Mouse (Mus musculus) granulocyte monocyte progenitor cell, adult 5-6 weeks (primary cell): Measurements from ENCODE around the gene Tbc1d20. TPM values are rescaled to one million over a fixed set of nuclear protein-coding genes. Genes with fewer than 3 reads are reported as not detected.
A peak's percentile ranks its signal among the peaks of the same experiment; 100 is the strongest.

ENCODE experiments used
- ATAC-seq: replicated peaks from 2 replicates; pipeline ENCODE4 v1.8.0; 2016; ENCODE audit warnings: mild to moderate bottlenecking, moderate TSS enrichment, inconsistent platforms; ENCODE audit not compliant: poor library complexity, severe bottlenecking
- total RNA-seq, 2 experiments: library from RNA; stranded (forward) in 1 of 2; stranded (reverse) in 1 of 2; fragments of 200-712, 200-1000 nt in 1 of 2; fragments of >200 nt in 1 of 2; fragmentation: Nextera tagmentation in 1 of 2; gene quantifications; 2 replicates each; pipeline ENCODE4 v1.2.3; 2014 to 2017

Gene Tbc1d20
- total RNA-seq, 2 experiments from 2014 or later: 18.8 to 28.7 TPM

DNA sequence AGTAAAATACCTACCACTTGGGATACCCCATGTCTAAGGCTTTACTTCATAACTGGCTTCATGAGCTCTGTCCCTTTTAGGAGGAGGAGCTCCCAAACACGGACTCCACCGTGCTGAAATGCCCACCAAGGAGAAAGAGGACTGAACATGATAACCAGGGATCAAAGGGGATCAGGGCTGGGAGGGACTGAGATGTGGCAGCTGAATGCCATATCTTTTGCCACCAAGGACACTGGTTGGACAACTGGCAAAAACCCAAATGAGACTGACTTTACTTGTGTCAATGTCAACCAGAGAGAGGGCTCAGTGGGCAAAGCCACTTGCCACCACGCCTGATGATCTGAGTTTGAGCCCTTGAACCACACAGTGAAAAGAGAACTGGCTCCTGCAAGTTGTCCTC is 31.2 kb downstream of the Tbc1d20 start:
- no peak for ATAC-seq

GRCm38 (mm10) chr2:152326157-152326556 is 32.5 kb downstream of the Tbc1d20 start:
- ATAC-seq: no peak

DNA sequence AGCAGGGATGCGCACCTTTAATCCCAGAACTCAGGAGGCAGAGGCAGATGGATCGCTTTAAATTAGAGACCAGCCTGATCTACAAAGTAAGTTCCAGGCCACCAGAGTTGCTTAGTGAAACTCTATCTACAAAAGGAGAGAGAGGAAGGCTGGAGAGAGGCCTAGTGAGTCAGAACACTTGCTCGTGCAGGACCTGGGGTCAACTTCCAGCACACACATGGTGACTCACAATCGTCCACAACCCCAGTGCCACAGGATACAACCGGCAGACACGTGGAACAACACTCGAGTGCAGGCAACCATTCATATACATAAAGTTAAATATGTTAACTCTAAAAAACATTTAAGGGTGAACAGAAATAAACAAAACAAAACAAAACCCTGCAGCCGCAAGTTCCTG is 33.0 kb downstream of the Tbc1d20 start:
- ATAC-seq: no peak

- ATAC-seq: no peak
Observed at GRCm38 (mm10) chr2:152327980-152328379, 34.4 kb downstream of the Tbc1d20 start.

DNA sequence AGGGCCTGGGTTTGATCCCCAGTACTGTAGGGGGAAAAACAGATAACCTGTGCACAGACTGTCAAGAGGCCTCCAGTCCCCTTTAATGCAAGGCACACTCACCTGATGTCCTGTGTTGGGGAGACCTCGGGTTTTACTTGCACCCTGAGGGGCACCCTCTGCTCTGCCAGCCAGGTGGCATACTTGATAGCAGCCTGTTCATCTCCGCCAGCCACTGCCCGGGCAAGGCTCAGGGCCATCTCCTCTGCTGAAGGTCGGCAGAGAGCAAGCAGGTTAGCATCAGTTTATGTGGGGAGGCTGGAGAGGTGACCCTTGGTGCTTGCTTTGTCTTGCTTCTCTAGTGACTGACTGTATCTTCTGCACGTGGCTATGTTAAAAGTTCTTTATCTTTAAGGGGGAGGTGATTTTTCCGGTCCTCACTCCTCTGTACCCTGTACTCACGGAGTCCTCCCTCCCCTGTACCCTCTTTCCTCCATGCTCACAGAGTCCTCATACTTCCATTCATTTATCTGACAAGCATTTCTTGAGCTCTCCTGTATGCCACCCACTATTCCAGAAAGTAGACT is 37.3 kb downstream of the Tbc1d20 start:
- no peak for ATAC-seq

GRCm38 (mm10) chr2:152332101-152332825 is 38.6 kb downstream of the Tbc1d20 start, which contains the start of gene Rbck1:
Gene Rbck1, minus strand, starts transcription at chr2:152332653.
- ATAC-seq: peak; percentile 82

GRCm38 (mm10) chr2:152333345-152334006 is 39.8 kb downstream of the Tbc1d20 start:
- ATAC-seq: no peak

- ATAC-seq: peak; percentile 32; the same call in 1 of the 2 replicates
Observed at GRCm38 (mm10) chr2:152335289-152335820, 41.7 kb downstream of the Tbc1d20 start.

- no peak for ATAC-seq
Observed at GRCm38 (mm10) chr2:152336856-152337255, 43.2 kb downstream of the Tbc1d20 start.

DNA sequence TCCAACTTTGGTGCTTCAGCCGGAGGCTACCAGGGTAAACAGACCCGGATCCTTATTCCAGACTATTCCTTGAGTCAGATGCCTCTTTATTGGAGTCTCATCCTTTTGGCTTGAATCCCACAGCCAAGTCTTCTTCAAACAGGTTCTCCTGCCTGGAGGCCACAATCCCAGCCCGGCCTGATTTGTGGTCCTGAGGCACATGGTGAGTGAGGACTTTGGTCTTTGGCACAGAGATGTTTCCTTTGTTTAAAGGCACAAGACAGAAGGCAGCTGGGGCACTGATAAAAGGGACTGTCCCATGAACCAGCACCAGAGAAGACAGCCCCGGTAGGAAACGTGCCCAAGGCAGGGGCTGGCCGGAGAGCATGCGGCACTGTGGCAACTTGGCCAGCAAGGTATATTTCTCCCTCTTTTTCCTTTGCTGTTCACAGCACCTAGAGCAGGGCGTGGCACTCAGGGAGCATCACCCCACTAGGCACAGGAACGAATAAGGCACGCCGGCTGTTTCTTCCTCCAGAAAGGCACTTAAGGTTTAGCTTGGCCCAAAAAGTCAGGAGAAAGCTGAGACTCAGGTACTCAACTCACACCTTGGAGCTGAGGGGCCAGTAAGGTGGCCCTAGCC is 44.1 kb downstream of the Tbc1d20 start:
- no peak for ATAC-seq

GRCm38 (mm10) chr2:152338319-152338718 is 44.7 kb downstream of the Tbc1d20 start:
- ATAC-seq: no peak

DNA sequence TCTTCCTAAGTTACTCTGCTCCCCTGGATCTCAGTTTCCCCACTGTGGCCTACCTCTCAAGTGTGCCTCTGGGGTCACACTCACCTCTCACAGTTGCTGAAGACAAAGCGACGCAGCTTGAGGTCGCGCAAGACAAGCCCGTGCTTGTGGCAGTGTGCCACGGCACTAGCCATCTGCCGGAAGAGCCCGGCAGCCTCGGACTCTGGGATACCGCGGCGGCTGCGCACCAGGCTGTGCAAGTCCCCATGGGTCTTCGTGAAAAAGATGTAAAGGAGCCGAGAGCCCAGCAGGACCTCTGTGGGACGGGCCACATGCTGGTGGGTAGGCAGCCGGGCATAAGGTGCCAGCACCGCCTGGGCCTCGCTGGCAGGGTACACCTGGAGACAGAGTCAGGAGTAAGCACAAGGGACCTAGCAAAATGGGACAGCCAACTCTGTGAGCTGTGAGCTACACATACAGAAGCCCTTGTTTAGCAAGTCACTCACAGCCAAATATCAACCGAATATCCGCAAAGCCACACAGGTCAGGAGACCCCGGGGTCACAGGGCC is 46.1 kb downstream of the Tbc1d20 start:
- no peak for ATAC-seq

DNA sequence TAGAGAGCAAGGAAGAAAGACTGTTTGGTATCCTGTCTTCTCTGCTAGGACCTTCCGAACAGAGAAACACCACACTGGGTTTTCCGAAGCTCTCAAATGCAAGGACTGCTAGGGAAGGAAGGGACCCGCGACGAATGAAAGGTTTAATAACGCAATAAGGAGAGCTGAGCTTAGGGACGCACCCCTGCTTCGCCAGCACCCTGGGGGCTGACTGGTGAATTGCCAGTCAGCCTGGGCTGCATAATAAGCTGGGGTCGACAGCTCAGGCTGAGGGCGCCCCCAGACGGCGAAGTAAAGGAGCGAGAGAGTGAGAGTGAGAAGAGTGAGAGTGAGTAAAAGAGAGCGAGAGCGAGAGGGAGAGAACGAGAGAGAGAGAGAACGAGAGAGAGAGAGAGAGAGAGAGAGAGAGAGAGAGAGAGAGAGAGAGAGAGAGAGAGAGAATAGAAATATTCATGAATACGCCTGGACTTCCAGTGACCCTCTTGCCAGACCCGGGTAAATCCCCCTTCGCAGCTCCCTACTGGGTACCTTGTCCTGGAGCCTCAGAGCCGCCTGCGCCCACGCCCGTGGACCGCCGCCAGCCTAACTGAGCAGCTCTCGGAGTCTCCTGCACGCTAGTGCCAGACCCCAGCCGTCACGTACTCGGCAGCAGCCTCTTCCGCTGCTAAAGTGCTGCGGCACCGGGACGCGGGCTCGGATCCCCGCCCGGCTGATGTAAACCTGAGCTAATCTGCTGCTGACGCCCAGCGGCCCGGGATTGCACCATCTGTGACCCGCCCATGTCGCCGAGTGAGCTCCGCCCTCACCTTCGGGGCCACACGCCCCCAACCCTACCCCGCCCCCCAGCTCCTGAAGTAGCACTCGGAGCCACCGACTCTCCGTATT is 49.9 kb downstream of the Tbc1d20 start, which contains the start of gene Trib3:
Gene Trib3, minus strand, starts transcription at position 704 of the 885 bp plus-strand sequence.
- peak; percentile 90 for ATAC-seq

DNA sequence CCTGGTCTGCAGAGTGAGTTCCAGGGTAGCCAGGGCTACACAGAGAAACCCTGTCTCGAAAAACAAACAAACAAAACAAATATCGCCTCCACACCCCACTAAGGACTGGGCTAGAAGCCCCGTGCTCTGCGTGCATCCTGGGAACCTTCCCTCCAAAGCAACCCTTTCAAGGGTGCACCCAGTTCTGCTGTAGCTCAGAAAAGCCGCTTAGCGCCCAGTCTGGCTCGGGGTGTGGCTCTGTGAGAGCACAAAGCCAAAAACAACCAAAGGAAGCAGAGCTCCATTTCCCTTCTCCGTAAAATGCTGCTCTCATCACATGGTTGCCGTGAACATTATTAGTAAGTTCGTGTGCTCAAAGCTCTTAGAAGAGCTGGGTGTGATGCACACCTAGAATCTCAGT is 50.7 kb downstream of the Tbc1d20 start:
- ATAC-seq: no peak

GRCm38 (mm10) chr2:152344909-152345308 is 51.3 kb downstream of the Tbc1d20 start:
- ATAC-seq: no peak

- ATAC-seq: no peak
Observed at GRCm38 (mm10) chr2:152345393-152345792, 51.8 kb downstream of the Tbc1d20 start.

DNA sequence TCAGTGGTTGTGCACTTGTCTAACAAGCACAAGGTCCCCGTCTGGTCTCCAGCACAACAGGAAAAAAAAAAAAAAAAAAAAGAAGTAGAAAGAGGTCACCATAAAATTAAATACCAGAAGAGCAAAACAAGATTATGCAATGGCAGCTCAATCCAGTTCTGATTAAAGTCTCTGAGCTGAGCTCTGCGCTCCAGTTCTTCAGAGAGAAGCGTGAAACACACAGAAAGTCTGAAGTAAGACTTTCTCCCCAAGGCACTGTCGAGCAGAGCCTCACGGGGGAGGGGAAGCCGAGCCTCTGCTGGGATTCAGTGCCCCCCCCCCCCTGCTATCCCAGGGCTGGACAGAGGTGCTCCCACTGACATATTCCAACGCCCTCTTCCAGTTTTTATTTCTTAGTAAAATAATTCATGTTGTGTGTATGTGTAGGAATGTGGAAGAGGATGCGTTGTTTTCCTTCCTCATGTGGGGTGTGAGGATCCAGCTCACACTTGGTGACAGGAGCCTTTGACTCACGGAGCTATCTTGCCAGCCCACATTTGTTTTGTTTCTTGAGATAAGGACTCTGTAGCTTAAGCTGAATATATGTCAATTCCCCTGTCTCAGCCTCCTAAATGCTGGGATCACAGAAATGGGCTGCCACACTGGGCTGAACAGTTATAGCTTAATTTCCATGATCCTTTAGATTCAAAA is 53.3 kb downstream of the Tbc1d20 start:
- ATAC-seq: no peak

- ATAC-seq: no peak
Observed at GRCm38 (mm10) chr2:152347722-152348121, 54.1 kb downstream of the Tbc1d20 start.

DNA sequence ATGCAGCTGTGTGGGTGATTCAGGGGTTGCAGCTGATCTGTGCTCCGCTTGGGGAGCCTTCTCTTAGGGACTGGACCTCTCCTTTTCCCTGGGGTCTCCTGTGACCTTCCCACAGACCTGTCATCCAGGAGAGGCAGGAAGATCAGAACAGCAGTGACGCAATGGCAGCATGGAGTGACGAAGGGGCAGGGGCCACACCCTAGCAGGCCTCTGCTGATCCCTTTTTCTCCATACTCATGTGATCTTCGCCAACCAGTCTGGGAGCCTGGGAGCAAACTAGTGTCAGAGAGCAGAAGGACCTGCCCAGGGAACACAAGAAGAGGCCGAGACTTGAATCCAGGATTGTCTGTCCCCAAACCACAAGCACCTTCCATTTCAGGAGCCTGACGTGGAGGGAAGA is 55.6 kb downstream of the Tbc1d20 start:
- peak; percentile 15; the same call in 1 of the 2 replicates for ATAC-seq
